Mouse (Mus musculus) neural tube, embryonic 11.5 days (tissue): Measurements from ENCODE around the gene Zfp622. TPM values are rescaled to one million over a fixed set of nuclear protein-coding genes. Genes with fewer than 3 reads are reported as not detected.

Source experiments
- ATAC-seq: fragments of 200-750 bp; cut with Nextera tagmentation; 2 replicates; pipeline ENCODE4 v1.8.0; 2017; ENCODE audit warnings: moderate number of reproducible peaks, mild to moderate bottlenecking, moderate TSS enrichment, moderate library complexity; ENCODE audit not compliant: insufficient read depth, low FRiP score, low TSS enrichment
- DNase-seq: peaks from one replicate; pipeline ENCODE4 v3.0.0-alpha.2; 2015; ENCODE audit warnings: low spot score
- H3K27ac ChIP-seq: fragments of 300-500 bp; sonication (generic); 2 replicates; pipeline ENCODE4 v1.5.1; 2014; ENCODE audit warnings: low read depth, mild to moderate bottlenecking, low read length
- H3K27me3 ChIP-seq: fragments of 300-500 bp; sonication (generic); 2 replicates; pipeline ENCODE4 v1.6.1; 2014; ENCODE audit warnings: mild to moderate bottlenecking, low read length, mixed read lengths; ENCODE audit not compliant: control insufficient read depth, insufficient read depth
- H3K36me3 ChIP-seq: fragments of 300-500 bp; sonication (generic); 2 replicates; pipeline ENCODE4 v1.6.1; 2014; ENCODE audit warnings: mild to moderate bottlenecking, low read length, moderate library complexity, mixed read lengths; ENCODE audit not compliant: control insufficient read depth, insufficient read depth
- H3K4me1 ChIP-seq: fragments of 300-500 bp; sonication (generic); 2 replicates; pipeline ENCODE4 v1.6.1; 2014; ENCODE audit warnings: low read length, mixed read lengths; ENCODE audit not compliant: control insufficient read depth, insufficient read depth
- H3K4me2 ChIP-seq: fragments of 300-500 bp; sonication (generic); 2 replicates; pipeline ENCODE4 v1.6.1; 2014; ENCODE audit warnings: low read depth, mild to moderate bottlenecking, moderate library complexity
- H3K4me3 ChIP-seq: fragments of 300-500 bp; sonication (generic); 2 replicates; pipeline ENCODE4 v1.5.1; 2014; ENCODE audit warnings: low read depth, low read length
- H3K9ac ChIP-seq: fragments of 300-500 bp; sonication (generic); 2 replicates; pipeline ENCODE4 v1.6.1; 2014; ENCODE audit warnings: mild to moderate bottlenecking, low read length
- H3K9me3 ChIP-seq: fragments of 300-500 bp; sonication (generic); 2 replicates; pipeline ENCODE4 v1.6.1; 2016; ENCODE audit warnings: low read length; ENCODE audit not compliant: control insufficient read depth
- WGBS: fragments of 180-500 bp; shearing (Covaris S2); extraction: QIAGEN DNeasy Blood & Tissue Kit; methylation state at CpG from one replicate; pipeline ENCODE4 v1.1.7; 2014; 5-methylcytosine and 5-hydroxymethylcytosine counted together
- polyA plus RNA-seq: library from polyadenylated mRNA; unstranded; fragments of >200 nt; fragmentation: Nextera tagmentation; extraction: Ambion mirVana; gene quantifications from 2 replicates; pipeline ENCODE4 v1.2.1, GENCODE M21; 2014

Gene Zfp622
- polyA plus RNA-seq = 36.4 and 37.7 TPM in 2 replicates

DNA sequence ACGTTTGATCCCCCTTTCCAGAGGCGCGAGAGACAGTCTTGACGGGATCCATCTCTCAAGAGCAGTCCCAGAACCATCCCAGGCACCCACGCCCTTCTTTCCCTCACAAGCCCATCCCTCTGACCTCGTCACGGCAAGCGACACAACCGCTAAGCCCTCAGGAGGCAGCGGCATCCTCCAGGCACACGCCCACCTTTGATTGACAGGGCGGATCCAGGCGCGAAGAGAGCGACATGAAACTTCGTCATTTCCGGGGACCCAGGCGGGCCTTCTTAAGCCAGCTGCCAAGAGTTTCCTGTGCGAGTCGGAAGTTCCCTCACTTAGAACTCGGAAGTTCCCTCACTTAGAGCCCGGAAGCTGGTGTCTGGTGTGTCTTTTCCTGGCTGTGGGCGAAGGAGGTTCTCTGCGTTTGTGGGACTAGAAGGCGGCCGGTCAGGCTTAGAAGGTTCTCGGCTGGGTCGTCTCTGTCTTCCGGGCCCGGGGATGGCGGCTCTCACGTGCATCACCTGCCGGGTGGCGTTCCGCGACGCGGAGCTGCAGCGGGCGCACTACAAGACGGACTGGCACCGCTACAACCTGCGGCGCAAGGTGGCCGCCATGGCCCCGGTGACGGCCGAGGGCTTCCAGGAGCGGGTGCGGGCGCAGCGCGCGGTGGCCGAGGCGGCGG lies at the start of gene Zfp622:
TSS of gene Zfp622 (plus strand) at position 300 of the 667 bp plus-strand sequence.
- under 1% methylated on average over 57 of the region's 57 CpGs for WGBS
- H3K4me1 ChIP-seq = peaks cover 16% of the 10 kb centered on the region
- peak within 1 kb of the TSS; percentile 78 for H3K4me2 ChIP-seq
- H3K9me3 ChIP-seq = no peaks in the 10 kb centered on the region
- ATAC-seq (peak; percentile 96), DNase-seq (peak; percentile 97)
- peak within 1 kb of the TSS; percentile 96 for H3K4me3 ChIP-seq
- H3K36me3 ChIP-seq = no peaks in the 10 kb centered on the region
- H3K27ac ChIP-seq = peak within 1 kb of the TSS; percentile 79
- peak within 1 kb of the TSS; percentile 89 for H3K9ac ChIP-seq
- no peaks in the 10 kb centered on the region for H3K27me3 ChIP-seq

GRCm38 (mm10) chr15:25934411-25934810 lies 49.8 kb upstream of the Zfp622 start:
- no peak for ATAC-seq
- Histone ChIP-seq H3K27ac (no peak overlapping the region), H3K9me3 (no peaks in the 10 kb centered on the region), H3K9ac (no peak overlapping the region), H3K36me3 (no peaks in the 10 kb centered on the region), H3K4me1 (no peaks in the 10 kb centered on the region), H3K4me3 (no peak overlapping the region), H3K27me3 (no peaks in the 10 kb centered on the region), H3K4me2 (no peak overlapping the region)
- WGBS = 87% methylated on average over 7 of the region's 7 CpGs
- no peak for DNase-seq

- no peak overlapping the region for H3K4me2 ChIP-seq
- H3K9ac ChIP-seq = no peak overlapping the region
- H3K27ac ChIP-seq = no peak overlapping the region
- WGBS = 87% methylated on average over 7 of the region's 7 CpGs
- H3K36me3 ChIP-seq = no peaks in the 10 kb centered on the region
- no peaks in the 10 kb centered on the region for H3K9me3 ChIP-seq
- DNase-seq (no peak), ATAC-seq (no peak)
- H3K27me3 ChIP-seq = no peaks in the 10 kb centered on the region
- H3K4me3 ChIP-seq = no peak overlapping the region
- no peaks in the 10 kb centered on the region for H3K4me1 ChIP-seq
Observed at GRCm38 (mm10) chr15:25938496-25938895, 45.7 kb upstream of the Zfp622 start.

- Histone ChIP-seq H3K27ac (no peak overlapping the region), H3K4me1 (no peaks in the 10 kb centered on the region), H3K4me2 (no peak overlapping the region), H3K36me3 (no peaks in the 10 kb centered on the region), H3K27me3 (no peaks in the 10 kb centered on the region), H3K4me3 (no peak overlapping the region), H3K9ac (no peak overlapping the region), H3K9me3 (no peaks in the 10 kb centered on the region)
- DNase-seq (no peak), ATAC-seq (no peak)
- 44% methylated on average over 24 of the region's 24 CpGs for WGBS
Observed at GRCm38 (mm10) chr15:25940397-25941377, 43.5 kb upstream of the Zfp622 start.

GRCm38 (mm10) chr15:25941514-25941913 lies 42.7 kb upstream of the Zfp622 start:
- Histone ChIP-seq H3K27ac (no peak overlapping the region), H3K4me1 (no peaks in the 10 kb centered on the region), H3K9me3 (no peaks in the 10 kb centered on the region), H3K9ac (no peak overlapping the region), H3K36me3 (no peaks in the 10 kb centered on the region), H3K4me3 (no peak overlapping the region), H3K27me3 (no peaks in the 10 kb centered on the region), H3K4me2 (no peak overlapping the region)
- 85% methylated on average over 11 of the region's 11 CpGs for WGBS
- ATAC-seq (no peak), DNase-seq (no peak)

GRCm38 (mm10) chr15:25942415-25942814 lies 41.8 kb upstream of the Zfp622 start:
- ATAC-seq (no peak), DNase-seq (no peak)
- no peak overlapping the region for H3K4me3 ChIP-seq
- no peaks in the 10 kb centered on the region for H3K27me3 ChIP-seq
- H3K27ac ChIP-seq = no peak overlapping the region
- no peaks in the 10 kb centered on the region for H3K36me3 ChIP-seq
- 79% methylated on average over 4 of the region's 4 CpGs for WGBS
- H3K9me3 ChIP-seq = no peaks in the 10 kb centered on the region
- H3K4me2 ChIP-seq = no peak overlapping the region
- no peaks in the 10 kb centered on the region for H3K4me1 ChIP-seq
- H3K9ac ChIP-seq = no peak overlapping the region

DNA sequence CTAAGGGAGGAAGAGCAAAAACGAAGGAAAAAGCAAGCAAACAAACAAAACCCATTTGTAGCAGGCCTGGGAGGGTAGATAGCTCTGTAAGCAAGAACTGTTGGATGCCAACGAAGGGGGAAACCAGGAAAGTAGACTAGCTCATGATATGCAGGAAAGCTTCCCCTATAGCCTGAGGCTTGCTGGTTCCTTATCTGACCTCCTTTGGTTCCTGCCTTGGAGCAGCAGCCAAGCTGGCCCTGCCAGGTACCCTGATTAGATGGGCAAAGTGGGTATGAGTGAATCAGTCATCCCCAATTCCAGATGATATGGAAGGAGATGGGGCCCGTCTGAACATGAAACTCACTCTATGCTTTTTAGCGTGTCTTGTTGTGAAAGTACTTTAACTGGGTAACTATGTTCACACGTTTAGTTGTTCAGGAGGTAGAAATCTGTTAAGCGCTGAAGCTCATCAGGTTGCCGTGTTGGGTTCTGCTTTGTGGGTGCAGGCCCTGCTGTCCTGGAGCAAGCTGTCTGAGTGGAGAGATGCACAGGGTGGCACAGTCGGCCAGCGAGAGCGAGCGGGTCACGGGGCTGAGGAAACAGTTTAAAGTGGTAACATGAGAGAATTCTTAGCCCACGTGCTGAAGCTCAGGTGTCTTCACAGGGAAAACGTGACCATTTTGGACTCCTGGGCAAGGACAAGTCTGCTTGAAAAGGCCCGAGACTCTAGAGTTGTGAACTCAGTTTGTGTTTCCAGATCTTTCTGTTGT lies 40.6 kb upstream of the Zfp622 start:
- no peak for DNase-seq
- Histone ChIP-seq H3K27ac (no peak overlapping the region), H3K9ac (no peak overlapping the region), H3K4me1 (no peaks in the 10 kb centered on the region), H3K4me2 (no peak overlapping the region), H3K27me3 (no peaks in the 10 kb centered on the region), H3K36me3 (no peaks in the 10 kb centered on the region), H3K9me3 (no peaks in the 10 kb centered on the region), H3K4me3 (no peak overlapping the region)
- ATAC-seq = no peak
- 92% methylated on average over 15 of the region's 15 CpGs for WGBS

GRCm38 (mm10) chr15:25945224-25945623 lies 38.9 kb upstream of the Zfp622 start:
- Histone ChIP-seq H3K27me3 (no peaks in the 10 kb centered on the region), H3K4me2 (no peak overlapping the region), H3K4me3 (no peak overlapping the region), H3K9ac (no peak overlapping the region), H3K36me3 (no peaks in the 10 kb centered on the region), H3K4me1 (no peaks in the 10 kb centered on the region), H3K9me3 (no peaks in the 10 kb centered on the region), H3K27ac (no peak overlapping the region)
- 84% methylated on average over 8 of the region's 8 CpGs for WGBS
- DNase-seq (no peak), ATAC-seq (no peak)
